Mouse (Mus musculus) hindbrain, embryonic 11.5 days (tissue): ENCODE data around the gene Cox8b. TPM values are rescaled to one million over a fixed set of nuclear protein-coding genes. Genes with fewer than 3 reads are reported as not detected.

ENCODE experiments used
- ATAC-seq: fragments of 200-750 bp; cut with Nextera tagmentation; 2 replicates; pipeline ENCODE4 v1.8.0; 2017; ENCODE audit warnings: mild to moderate bottlenecking, moderate TSS enrichment, moderate library complexity; ENCODE audit not compliant: low FRiP score
- DNase-seq: peaks from one replicate; pipeline ENCODE4 v3.0.0-alpha.2; 2015; ENCODE audit warnings: low spot score
- H3K27ac ChIP-seq: fragments of 300-500 bp; sonication (generic); 2 replicates; pipeline ENCODE4 v1.5.1; 2014; ENCODE audit warnings: mild to moderate bottlenecking, low read depth, low read length
- H3K27me3 ChIP-seq: fragments of 300-500 bp; sonication (generic); 2 replicates; pipeline ENCODE4 v1.6.1; 2014; ENCODE audit warnings: mild to moderate bottlenecking, low read length, moderate library complexity, mixed read lengths; ENCODE audit not compliant: control insufficient read depth, insufficient read depth
- H3K36me3 ChIP-seq: fragments of 300-500 bp; sonication (generic); 2 replicates; pipeline ENCODE4 v1.6.1; 2014; ENCODE audit warnings: mild to moderate bottlenecking, low read length, moderate library complexity, mixed read lengths; ENCODE audit not compliant: control insufficient read depth, insufficient read depth
- H3K4me1 ChIP-seq: fragments of 300-500 bp; sonication (generic); replicated peaks from 2 replicates; pipeline ENCODE4 v1.6.1; 2014; ENCODE audit warnings: low read length, mixed read lengths; ENCODE audit not compliant: control insufficient read depth, insufficient read depth
- H3K4me2 ChIP-seq: fragments of 300-500 bp; sonication (generic); replicated peaks from 2 replicates; pipeline ENCODE4 v1.6.1; 2014; ENCODE audit warnings: mild to moderate bottlenecking, low read depth, low read length
- H3K4me3 ChIP-seq: fragments of 300-500 bp; sonication (generic); 2 replicates; pipeline ENCODE4 v1.5.1; 2014; ENCODE audit warnings: low read depth, low read length
- H3K9ac ChIP-seq: fragments of 300-500 bp; sonication (generic); 2 replicates; pipeline ENCODE4 v1.6.1; 2014; ENCODE audit warnings: low read depth, low read length
- H3K9me3 ChIP-seq: fragments of 300-500 bp; sonication (generic); 2 replicates; pipeline ENCODE4 v1.6.1; 2016; ENCODE audit warnings: low read length; ENCODE audit not compliant: control insufficient read depth
- WGBS: fragments of 180-500 bp; shearing (Covaris S2); extraction: QIAGEN DNeasy Blood & Tissue Kit; methylation state at CpG from one replicate; pipeline ENCODE4 v1.1.7; 2014; 5-methylcytosine and 5-hydroxymethylcytosine counted together
- polyA plus RNA-seq: library from polyadenylated mRNA; unstranded; fragments of >200 nt; fragmentation: Nextera tagmentation; extraction: Ambion mirVana; gene quantifications from 2 replicates; pipeline ENCODE4 v1.2.1, GENCODE M21; 2014

The Cox8b gene
- polyA plus RNA-seq, 1 experiment from 2014 or later, result not detected

DNA sequence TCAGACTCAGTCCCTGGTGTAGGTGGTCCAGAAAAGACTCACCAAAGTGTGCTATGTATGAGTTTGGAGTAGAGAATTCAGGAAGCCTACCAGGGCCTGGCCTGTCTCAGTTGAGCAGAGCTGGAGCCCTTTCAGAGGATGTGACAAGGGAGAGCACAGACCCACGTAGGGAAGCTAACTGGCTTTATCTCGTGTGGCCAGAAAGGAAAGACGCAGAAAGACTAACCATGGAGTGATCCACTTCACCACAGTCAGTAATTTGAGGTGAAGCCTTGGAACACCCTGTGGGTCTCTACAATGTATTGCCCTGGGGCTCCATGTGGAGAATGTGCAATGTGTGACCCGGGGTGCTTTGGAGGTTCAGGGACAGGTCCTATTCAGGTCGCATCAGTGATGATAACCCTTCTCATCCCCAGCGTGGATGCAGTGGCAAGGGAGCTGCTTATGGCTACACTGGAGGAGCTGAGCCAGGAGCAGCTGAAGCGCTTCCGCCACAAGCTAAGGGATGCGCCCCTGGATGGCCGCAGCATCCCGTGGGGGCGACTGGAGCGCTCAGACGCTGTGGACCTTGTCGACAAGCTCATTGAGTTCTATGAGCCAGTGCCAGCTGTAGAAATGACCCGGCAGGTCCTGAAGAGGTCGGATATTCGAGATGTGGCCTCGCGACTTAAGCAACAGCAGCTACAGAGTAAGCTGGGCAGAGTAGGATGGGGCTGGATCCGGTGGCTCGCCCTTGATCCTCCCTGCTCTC, 21.2 kb upstream of the Cox8b start:
- H3K9ac ChIP-seq, result no peak overlapping the region
- 30% methylated on average over 22 of the region's 22 CpGs for WGBS
- H3K9me3 ChIP-seq, result no peaks in the 10 kb centered on the region
- peaks cover 3% of the 10 kb centered on the region; the same call in 1 of the 2 replicates for H3K4me1 ChIP-seq
- no peak overlapping the region for H3K4me3 ChIP-seq
- no peak for ATAC-seq
- peak; percentile 12 for DNase-seq
- H3K27ac ChIP-seq, result no peak overlapping the region
- no peaks in the 10 kb centered on the region for H3K36me3 ChIP-seq
- H3K4me2 ChIP-seq, result no peak overlapping the region
- H3K27me3 ChIP-seq, result peaks cover 48% of the 10 kb centered on the region

DNA sequence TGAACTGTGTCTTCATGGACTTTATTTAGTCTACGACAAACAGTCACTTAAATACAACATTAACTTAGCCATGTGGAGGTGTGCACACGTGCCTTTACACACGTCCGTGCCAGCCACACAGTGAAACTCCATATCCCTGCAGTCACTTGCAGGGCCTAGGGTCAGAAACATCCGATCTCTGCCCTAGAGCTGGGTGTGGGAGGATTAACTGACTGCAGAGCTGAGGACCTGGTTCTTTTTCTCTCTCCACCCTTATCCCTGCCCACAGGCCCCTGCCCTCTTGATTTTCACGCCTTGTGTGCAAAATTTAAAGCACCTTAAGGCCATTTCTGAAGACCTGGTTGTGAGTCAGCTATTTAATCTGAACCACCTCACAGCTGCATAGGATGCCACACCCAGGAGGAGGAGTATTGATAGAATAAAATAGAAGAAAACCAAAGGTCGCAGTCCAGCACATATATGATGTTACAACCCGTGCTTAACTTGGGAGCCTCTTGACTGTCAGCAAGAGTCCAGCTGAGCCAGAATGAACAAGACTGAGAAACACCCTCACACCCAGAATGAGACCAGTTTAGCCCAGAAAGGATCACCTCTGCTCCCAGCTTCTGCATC, 20.3 kb upstream of the Cox8b start, which contains the start of gene Nlrp6:
TSS of gene Nlrp6 (plus strand) at position 485 of the 612 bp plus-strand sequence.
- Histone ChIP-seq H3K27me3 (peaks cover 48% of the 10 kb centered on the region), H3K4me1 (peaks cover 3% of the 10 kb centered on the region; the same call in 1 of the 2 replicates), H3K9ac (no peak within 1 kb of the TSS), H3K9me3 (no peaks in the 10 kb centered on the region), H3K36me3 (no peaks in the 10 kb centered on the region), H3K4me2 (no peak within 1 kb of the TSS), H3K27ac (no peak within 1 kb of the TSS), H3K4me3 (no peak within 1 kb of the TSS)
- no peak for ATAC-seq
- no peak for DNase-seq
- 81% methylated on average over 8 of the region's 8 CpGs for WGBS

DNA sequence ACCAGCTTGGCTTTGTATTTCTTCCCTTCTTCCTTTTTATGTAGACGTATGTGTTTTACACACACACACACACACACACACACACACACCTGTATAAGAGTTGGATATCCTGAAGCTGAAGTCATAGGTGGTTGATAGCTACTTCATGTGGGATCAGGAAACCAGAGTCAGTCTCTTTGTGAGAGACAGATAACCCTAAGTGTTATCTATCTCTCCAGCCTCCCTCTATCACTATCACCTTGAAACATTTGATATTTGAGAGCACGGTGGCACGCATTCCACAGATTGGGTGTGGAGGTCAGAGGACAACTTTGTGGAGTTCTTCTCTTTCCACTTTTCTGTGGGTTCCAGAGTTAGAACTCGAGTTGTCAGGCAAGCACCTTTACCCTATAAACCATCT, 19.7 kb upstream of the Cox8b start:
- H3K9ac ChIP-seq, result no peak overlapping the region
- peaks cover 3% of the 10 kb centered on the region; the same call in 1 of the 2 replicates for H3K4me1 ChIP-seq
- DNase-seq (no peak), ATAC-seq (no peak)
- H3K9me3 ChIP-seq, result no peaks in the 10 kb centered on the region
- peaks cover 48% of the 10 kb centered on the region for H3K27me3 ChIP-seq
- H3K27ac ChIP-seq, result no peak overlapping the region
- no peak overlapping the region for H3K4me2 ChIP-seq
- H3K36me3 ChIP-seq, result no peaks in the 10 kb centered on the region
- WGBS, result 80% methylated on average over 4 of the region's 4 CpGs
- no peak overlapping the region for H3K4me3 ChIP-seq

DNA sequence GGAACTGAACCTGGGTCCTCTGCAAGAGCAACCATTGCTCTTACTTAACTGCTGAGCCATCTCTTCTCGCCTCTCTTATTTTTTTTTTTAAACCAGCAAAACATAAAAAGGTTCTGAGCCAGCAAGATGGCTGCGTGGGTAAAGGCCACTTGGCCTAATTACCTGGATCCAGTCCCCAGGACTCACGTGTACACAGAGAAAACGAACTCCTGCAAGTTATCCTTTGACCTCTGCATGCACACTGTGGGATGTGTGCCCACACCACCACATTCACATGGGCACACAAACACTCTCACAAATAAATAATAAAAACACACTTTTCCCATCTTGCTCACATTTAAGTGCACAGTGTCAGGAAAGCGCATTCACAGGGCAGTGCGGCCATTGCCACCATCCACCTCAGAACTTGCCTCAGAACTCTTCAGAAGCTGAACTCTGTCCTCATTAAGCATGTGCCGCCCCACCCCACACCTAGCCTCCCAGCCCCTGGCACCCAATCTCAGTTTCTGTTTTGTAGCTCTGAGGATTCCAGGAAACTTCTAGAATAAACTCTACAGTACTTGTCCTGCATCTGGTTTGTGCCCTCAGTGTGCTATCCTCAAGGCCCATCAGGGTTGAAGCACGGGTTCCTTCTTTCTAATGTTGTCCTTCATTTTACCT, 13.9 kb upstream of the Cox8b start:
- no peak for DNase-seq
- no peak overlapping the region for H3K9ac ChIP-seq
- no peaks in the 10 kb centered on the region for H3K27me3 ChIP-seq
- H3K4me1 ChIP-seq, result no peaks in the 10 kb centered on the region
- H3K4me3 ChIP-seq, result no peak overlapping the region
- no peak overlapping the region for H3K27ac ChIP-seq
- H3K36me3 ChIP-seq, result no peaks in the 10 kb centered on the region
- ATAC-seq, result no peak
- 87% methylated on average over 8 of the region's 8 CpGs for WGBS
- no peaks in the 10 kb centered on the region for H3K9me3 ChIP-seq
- no peak overlapping the region for H3K4me2 ChIP-seq

DNA sequence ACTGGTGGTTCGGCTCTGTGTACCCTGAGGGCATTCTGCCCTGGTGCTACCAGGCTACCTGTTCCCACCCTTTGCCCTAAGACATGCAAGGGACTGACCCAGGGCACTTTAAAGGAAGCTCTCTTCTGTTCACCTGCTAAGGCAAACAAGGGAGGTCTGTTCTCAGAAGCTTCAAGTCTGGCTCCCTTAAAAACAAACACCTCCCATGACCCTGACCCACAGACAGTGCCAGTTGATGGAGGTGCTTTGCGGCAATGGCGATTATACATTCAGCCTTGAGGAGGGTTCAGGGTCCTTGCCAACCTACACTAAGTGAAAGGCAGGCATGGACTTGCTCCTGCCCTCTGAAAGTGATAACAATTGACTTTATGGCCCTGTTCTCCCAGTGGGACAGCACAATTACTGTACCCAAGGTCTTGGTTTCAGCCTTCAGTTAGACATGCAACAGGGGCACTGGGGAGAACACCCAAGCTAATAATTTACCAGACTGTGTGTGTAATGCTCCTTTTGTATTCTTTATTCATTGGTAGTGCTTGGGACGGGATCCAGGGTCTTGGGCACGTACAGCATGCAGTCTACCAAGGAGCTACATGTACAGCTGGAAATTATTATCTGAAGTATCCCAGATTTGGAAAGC, 12.7 kb upstream of the Cox8b start:
- Histone ChIP-seq H3K4me2 (no peak overlapping the region), H3K36me3 (no peaks in the 10 kb centered on the region), H3K27me3 (no peaks in the 10 kb centered on the region), H3K4me1 (no peaks in the 10 kb centered on the region), H3K9ac (no peak overlapping the region), H3K4me3 (no peak overlapping the region), H3K9me3 (no peaks in the 10 kb centered on the region), H3K27ac (no peak overlapping the region)
- no peak for DNase-seq
- no peak for ATAC-seq
- WGBS, result 71% methylated on average over 5 of the region's 5 CpGs

DNA sequence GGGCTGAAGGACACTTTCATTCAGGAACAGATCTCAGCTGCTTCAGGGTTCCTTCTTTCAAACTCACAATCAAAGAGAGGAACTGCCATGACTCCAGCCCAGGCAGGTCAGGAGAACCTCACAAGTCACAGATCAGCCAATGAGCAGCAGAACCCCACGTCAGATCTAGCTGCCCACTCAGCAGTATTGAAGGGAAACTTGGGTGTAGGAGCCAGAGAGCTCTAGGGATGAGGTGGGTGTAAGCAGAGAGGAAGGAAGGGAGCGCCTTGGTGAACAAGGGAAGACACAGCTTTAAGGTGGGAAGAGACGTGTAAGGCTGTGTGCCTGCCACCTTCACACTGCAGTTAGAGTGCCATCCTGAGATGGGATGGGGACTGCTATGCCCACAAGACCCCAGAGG, 12.0 kb upstream of the Cox8b start:
- 66% methylated on average over 3 of the region's 3 CpGs for WGBS
- no peak overlapping the region for H3K4me3 ChIP-seq
- ATAC-seq, result no peak

DNA sequence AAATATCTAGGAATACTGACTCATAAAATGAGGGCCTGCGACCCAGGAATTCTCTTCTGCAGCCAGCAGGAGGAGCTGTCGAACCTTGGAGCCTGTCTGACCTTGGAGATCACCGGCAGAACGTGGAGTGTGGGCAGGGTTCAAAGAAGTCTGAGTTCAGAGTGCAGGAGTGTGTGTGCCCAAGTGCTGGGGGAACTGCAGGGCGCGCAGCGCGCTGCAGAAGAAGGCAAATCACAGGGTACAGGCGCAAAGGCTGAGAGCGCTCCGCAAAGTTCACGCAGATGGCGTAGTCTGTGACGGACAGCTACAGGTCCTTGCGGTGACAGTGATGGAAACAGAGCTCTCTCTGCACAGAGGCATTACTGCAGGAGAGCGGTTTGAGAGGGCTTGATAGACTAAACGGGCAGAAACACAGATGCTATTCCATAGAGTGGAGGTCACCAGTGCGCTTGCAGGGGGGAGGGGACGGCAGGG, 8.4 kb upstream of the Cox8b start:
- WGBS, result 2% methylated on average over 19 of the region's 19 CpGs
- H3K36me3 ChIP-seq, result no peaks in the 10 kb centered on the region
- DNase-seq, result peak; percentile 86

More for the DNA sequence above, 12.0 kb upstream of the Cox8b start:
- H3K36me3 ChIP-seq, result no peaks in the 10 kb centered on the region
- H3K9me3 ChIP-seq, result no peaks in the 10 kb centered on the region
- DNase-seq, result no peak
- H3K9ac ChIP-seq, result no peak overlapping the region
- H3K27ac ChIP-seq, result no peak overlapping the region
- no peaks in the 10 kb centered on the region for H3K4me1 ChIP-seq
- no peak overlapping the region for H3K4me2 ChIP-seq
- H3K27me3 ChIP-seq, result no peaks in the 10 kb centered on the region

DNA sequence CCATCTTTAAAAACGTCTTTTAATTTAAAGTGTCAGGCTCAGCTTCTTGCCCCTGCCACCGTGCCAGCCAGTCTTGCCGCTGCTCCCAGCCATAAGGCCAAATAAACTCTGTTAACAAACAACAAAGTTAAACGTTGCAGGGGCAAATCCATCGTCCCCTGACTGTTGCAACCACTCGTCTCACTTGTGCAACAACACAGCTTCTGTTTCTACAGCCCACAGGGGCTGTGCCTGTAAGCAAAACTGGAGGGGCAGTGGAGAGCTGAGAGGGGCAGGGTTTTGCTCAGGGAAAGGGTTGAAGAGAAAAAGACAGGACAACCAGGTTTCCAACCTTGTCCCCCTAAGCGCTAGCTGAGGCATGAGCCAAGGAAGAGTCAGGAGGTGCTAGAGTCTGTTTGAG, 7.9 kb upstream of the Cox8b start:
- H3K4me2 ChIP-seq, result no peak overlapping the region
- 58% methylated on average over 7 of the region's 7 CpGs for WGBS

More for the DNA sequence above, 8.4 kb upstream of the Cox8b start:
- Histone ChIP-seq H3K4me3 (peak overlapping the region; percentile 10; the same call in 1 of the 2 replicates), H3K9me3 (no peaks in the 10 kb centered on the region), H3K27ac (no peak overlapping the region), H3K4me1 (no peaks in the 10 kb centered on the region), H3K9ac (no peak overlapping the region), H3K27me3 (no peaks in the 10 kb centered on the region), H3K4me2 (peak overlapping the region; percentile 45)
- ATAC-seq, result peak; percentile 63

More for the DNA sequence above, 7.9 kb upstream of the Cox8b start:
- DNase-seq (no peak), ATAC-seq (no peak)
- no peak overlapping the region for H3K9ac ChIP-seq
- no peak overlapping the region for H3K4me3 ChIP-seq
- no peak overlapping the region for H3K27ac ChIP-seq
- H3K9me3 ChIP-seq, result no peaks in the 10 kb centered on the region
- no peaks in the 10 kb centered on the region for H3K4me1 ChIP-seq
- H3K27me3 ChIP-seq, result no peaks in the 10 kb centered on the region
- H3K36me3 ChIP-seq, result no peaks in the 10 kb centered on the region
